Mouse (Mus musculus): Measurements from ENCODE around the gene Fam57a. TPM values are rescaled to one million over a fixed set of nuclear protein-coding genes. Genes with fewer than 3 reads are reported as not detected.

Gene Fam57a
- polyA plus RNA-seq, 1 experiment from 2014 or later, result 5.9 TPM

GRCm38 (mm10) chr11:76215011-76215410 lies 35.5 kb downstream of the Fam57a start:
- TF ChIP-seq CTCF (IDR thresholded peaks at IDR 0.05), result no peak
- ATAC-seq, result no peak
- in situ Hi-C loops (cut with MboI; ENCODE audit: low pct_unique_long_range_greater_than_20kb), result no loop called here
- no peak for DNase-seq (ENCODE audit: low read depth, low spot score)
- ChIA-PET CTCF (no interaction called here), POLR2A (no interaction called here)
- no peaks in the 10 kb centered on the region for H3K27me3 ChIP-seq

- POLR2A ChIA-PET, result interaction anchor here (0.7 kb wide), 1 partner anchor 219 kb away, joined by 5 read pairs; no protein-coding TSS in a partner anchor
- no peak for TF ChIP-seq CTCF (IDR thresholded peaks at IDR 0.05)
- in situ Hi-C loops (cut with MboI; ENCODE audit: low pct_unique_long_range_greater_than_20kb), result no loop called here
- no peaks in the 10 kb centered on the region for H3K27me3 ChIP-seq
- DNase-seq (ENCODE audit: low read depth, low spot score), result no peak
- CTCF ChIA-PET, result no interaction called here
- no peak for ATAC-seq
Observed at GRCm38 (mm10) chr11:76216049-76216540, 36.6 kb downstream of the Fam57a start.

GRCm38 (mm10) chr11:76216681-76217389 lies 37.4 kb downstream of the Fam57a start:
- POLR2A ChIA-PET, result interaction anchor here (0.7 kb wide), 1 partner anchor 218 kb away, joined by 5 read pairs; no protein-coding TSS in a partner anchor
- CTCF ChIA-PET, result interaction anchor here (1.0 to 2.4 kb wide), 4 partner anchors 14 to 190 kb away, joined by 3 to 8 read pairs (median 6); no protein-coding TSS in a partner anchor
- ATAC-seq, result peak; percentile 12
- DNase-seq (ENCODE audit: low read depth, low spot score), result no peak
- TF ChIP-seq CTCF (IDR thresholded peaks at IDR 0.05), result no peak
- in situ Hi-C loops (cut with MboI; ENCODE audit: low pct_unique_long_range_greater_than_20kb), result no loop called here
- H3K27me3 ChIP-seq, result no peaks in the 10 kb centered on the region

GRCm38 (mm10) chr11:76217390-76217800 lies 37.9 kb downstream of the Fam57a start, which contains the start of the genes Dbil5 and Gemin4:
Dbil5 (plus strand) TSS chr11:76217608.
Gemin4 (minus strand) TSS chr11:76217664.
- in situ Hi-C loops (cut with MboI; ENCODE audit: low pct_unique_long_range_greater_than_20kb), result no loop called here

GRCm38 (mm10) chr11:76224631-76225030 lies 45.2 kb downstream of the Fam57a start:
- DNase-seq (ENCODE audit: low read depth, low spot score) (no peak), ATAC-seq (no peak)
- ChIA-PET POLR2A (no interaction called here), CTCF (no interaction called here)
- no peak for TF ChIP-seq CTCF (IDR thresholded peaks at IDR 0.05)
- in situ Hi-C loops (cut with MboI; ENCODE audit: low pct_unique_long_range_greater_than_20kb), result no loop called here
- H3K27me3 ChIP-seq, result no peaks in the 10 kb centered on the region

More at GRCm38 (mm10) chr11:76217390-76217800, 37.9 kb downstream of the Fam57a start, which contains the start of the genes Dbil5 and Gemin4:
- ChIA-PET POLR2A (interaction anchor here (1.0 to 1.6 kb wide), 2 partner anchors 21 to 23 kb away, joined by 3 to 5 read pairs; no protein-coding TSS in a partner anchor), CTCF (interaction anchor here (0.6 to 2.4 kb wide), 7 partner anchors 13 to 243 kb away, joined by 3 to 8 read pairs (median 3); no protein-coding TSS in a partner anchor)
- ATAC-seq, result peak; percentile 93
- no peaks in the 10 kb centered on the region for H3K27me3 ChIP-seq
- TF ChIP-seq CTCF (IDR thresholded peaks at IDR 0.05), result peak; percentile 98
- peak; percentile 79 for DNase-seq (ENCODE audit: low read depth, low spot score)

- TF ChIP-seq CTCF (IDR thresholded peaks at IDR 0.05), result no peak
- no peaks in the 10 kb centered on the region for H3K27me3 ChIP-seq
- in situ Hi-C loops (cut with MboI; ENCODE audit: low pct_unique_long_range_greater_than_20kb), result no loop called here
- ATAC-seq, result no peak
- POLR2A ChIA-PET, result no interaction called here
- no peak for DNase-seq (ENCODE audit: low read depth, low spot score)
- CTCF ChIA-PET, result no interaction called here
Observed at GRCm38 (mm10) chr11:76225051-76225450, 45.6 kb downstream of the Fam57a start.

GRCm38 (mm10) chr11:76236136-76236535 lies 56.7 kb downstream of the Fam57a start:
- in situ Hi-C loops (cut with MboI; ENCODE audit: low pct_unique_long_range_greater_than_20kb), result no loop called here
- TF ChIP-seq CTCF (IDR thresholded peaks at IDR 0.05), result no peak
- H3K27me3 ChIP-seq, result no peaks in the 10 kb centered on the region
- ATAC-seq, result no peak
- no peak for DNase-seq (ENCODE audit: low read depth, low spot score)
- CTCF ChIA-PET, result no interaction called here
- POLR2A ChIA-PET, result interaction anchor here (0.6 kb wide), 1 partner anchor 207 kb away, joined by 3 read pairs; no protein-coding TSS in a partner anchor

GRCm38 (mm10) chr11:76239750-76240149 lies 60.3 kb downstream of the Fam57a start:
- H3K27me3 ChIP-seq, result no peaks in the 10 kb centered on the region
- ATAC-seq (no peak), DNase-seq (ENCODE audit: low read depth, low spot score) (no peak)
- ChIA-PET POLR2A (interaction anchor here (0.7 to 0.9 kb wide), 2 partner anchors 22 to 98 kb away, joined by 3 read pairs; partner anchors contain the start of genes Dbil5 and Gemin4), CTCF (interaction anchor here (1.5 to 2.0 kb wide), 2 partner anchors 14 to 22 kb away, joined by 4 to 8 read pairs; partner anchors contain the start of genes Dbil5 and Gemin4)
- in situ Hi-C loops (cut with MboI; ENCODE audit: low pct_unique_long_range_greater_than_20kb), result no loop called here
- TF ChIP-seq CTCF (IDR thresholded peaks at IDR 0.05), result no peak

- CTCF ChIA-PET, result interaction anchor here (4.3 kb wide), 1 partner anchor 156 kb away, joined by 12 read pairs; the partner anchor contains the start of gene Nxn
- no peak for TF ChIP-seq CTCF (IDR thresholded peaks at IDR 0.05)
Observed at GRCm38 (mm10) chr11:76242901-76243810, 63.7 kb downstream of the Fam57a start, which contains the start of the genes Mrm3 and Glod4. Mrm3 (plus strand) TSS chr11:76243715. Glod4 (minus strand) TSS chr11:76243725.

More at GRCm38 (mm10) chr11:76242901-76243810, 63.7 kb downstream of the Fam57a start, which contains the start of the genes Mrm3 and Glod4:
- peak; percentile 57 for ATAC-seq
- POLR2A ChIA-PET, result interaction anchor here (1.0 kb wide), 1 partner anchor 155 kb away, joined by 4 read pairs; the partner anchor contains the start of gene Nxn
- in situ Hi-C loops (cut with MboI; ENCODE audit: low pct_unique_long_range_greater_than_20kb), result no loop called here
- no peaks in the 10 kb centered on the region for H3K27me3 ChIP-seq
- DNase-seq (ENCODE audit: low read depth, low spot score), result no peak

Measured in Patski (cell line).